Mouse (Mus musculus): ENCODE results near the gene Foxf2. TPM values are rescaled to one million over a fixed set of nuclear protein-coding genes. Genes with fewer than 3 reads are reported as not detected.
A peak's percentile ranks its signal among the peaks of the same experiment; 100 is the strongest.

The Foxf2 gene
- not detected in 2 replicates for polyA plus RNA-seq (2011; ENCODE audit: insufficient read depth, insufficient read length, low read depth, missing spikeins)

GRCm38 (mm10) chr13:31625333-31626101 lies at the start of gene Foxf2:
TSS of gene Foxf2 (plus strand) at chr13:31625816.
- Histone ChIP-seq H3K36me3 (ENCODE audit: control insufficient read depth, insufficient read depth, low read length, poor library complexity, severe bottlenecking) (no peaks in the 10 kb centered on the region), H3K4me3 (ENCODE audit: low read depth, low read length) (peak within 1 kb of the TSS; percentile 49), H3K9ac (ENCODE audit: low read depth, poor library complexity, severe bottlenecking) (peak within 1 kb of the TSS; percentile 8; the same call in 1 of the 2 replicates), H3K9me3 (replicated peaks; ENCODE audit: control insufficient read depth, insufficient read depth, low read length, poor library complexity, severe bottlenecking) (no peaks in the 10 kb centered on the region), H3K27ac (ENCODE audit: insufficient read depth, low read length) (no peak within 1 kb of the TSS), H3K27me3 (ENCODE audit: control insufficient read depth, insufficient read depth, low read length, poor library complexity, severe bottlenecking) (peaks cover 51% of the 10 kb centered on the region), H3K4me1 (ENCODE audit: control insufficient read depth, insufficient read depth, low read length) (no peaks in the 10 kb centered on the region)
- no peak for TF ChIP-seq POLR2A (IDR thresholded peaks at IDR 0.05; ENCODE audit: insufficient read depth, low read length)
- no peak for TF ChIP-seq EP300 (IDR thresholded peaks at IDR 0.05; ENCODE audit: insufficient read depth, low read depth, low read length)
- TF ChIP-seq CTCF (IDR thresholded peaks at IDR 0.05; ENCODE audit: low read depth, low read length): no peak

- Histone ChIP-seq H3K27ac (ENCODE audit: insufficient read depth, low read length) (no peak overlapping the region), H3K36me3 (ENCODE audit: control insufficient read depth, insufficient read depth, low read length, poor library complexity, severe bottlenecking) (no peaks in the 10 kb centered on the region), H3K27me3 (ENCODE audit: control insufficient read depth, insufficient read depth, low read length, poor library complexity, severe bottlenecking) (no peaks in the 10 kb centered on the region), H3K4me3 (ENCODE audit: low read depth, low read length) (no peak overlapping the region), H3K4me1 (ENCODE audit: control insufficient read depth, insufficient read depth, low read length) (no peaks in the 10 kb centered on the region), H3K9me3 (replicated peaks; ENCODE audit: control insufficient read depth, insufficient read depth, low read length, poor library complexity, severe bottlenecking) (no peaks in the 10 kb centered on the region), H3K9ac (ENCODE audit: low read depth, poor library complexity, severe bottlenecking) (no peak overlapping the region)
- TF ChIP-seq POLR2A (IDR thresholded peaks at IDR 0.05; ENCODE audit: insufficient read depth, low read length): no peak
- no peak for TF ChIP-seq CTCF (IDR thresholded peaks at IDR 0.05; ENCODE audit: low read depth, low read length)
- no peak for TF ChIP-seq EP300 (IDR thresholded peaks at IDR 0.05; ENCODE audit: insufficient read depth, low read depth, low read length)
These were observed 48.9 kb upstream of the Foxf2 start for GRCm38 (mm10) chr13:31576696-31577095.

- no peaks in the 10 kb centered on the region for H3K27me3 ChIP-seq (ENCODE audit: control insufficient read depth, insufficient read depth, low read length, poor library complexity, severe bottlenecking)
- H3K9ac ChIP-seq (ENCODE audit: low read depth, poor library complexity, severe bottlenecking): no peak overlapping the region
- no peaks in the 10 kb centered on the region for H3K9me3 ChIP-seq (replicated peaks; ENCODE audit: control insufficient read depth, insufficient read depth, low read length, poor library complexity, severe bottlenecking)
- H3K4me1 ChIP-seq (ENCODE audit: control insufficient read depth, insufficient read depth, low read length): no peaks in the 10 kb centered on the region
- H3K4me3 ChIP-seq (ENCODE audit: low read depth, low read length): no peak overlapping the region
- no peak overlapping the region for H3K27ac ChIP-seq (ENCODE audit: insufficient read depth, low read length)
- no peaks in the 10 kb centered on the region for H3K36me3 ChIP-seq (ENCODE audit: control insufficient read depth, insufficient read depth, low read length, poor library complexity, severe bottlenecking)
- TF ChIP-seq EP300 (IDR thresholded peaks at IDR 0.05; ENCODE audit: insufficient read depth, low read depth, low read length) (no peak), POLR2A (IDR thresholded peaks at IDR 0.05; ENCODE audit: insufficient read depth, low read length) (no peak), CTCF (IDR thresholded peaks at IDR 0.05; ENCODE audit: low read depth, low read length) (no peak)
These were observed 48.0 kb upstream of the Foxf2 start for GRCm38 (mm10) chr13:31577576-31577975.

- Histone ChIP-seq H3K9me3 (replicated peaks; ENCODE audit: control insufficient read depth, insufficient read depth, low read length, poor library complexity, severe bottlenecking) (no peaks in the 10 kb centered on the region), H3K4me1 (ENCODE audit: control insufficient read depth, insufficient read depth, low read length) (no peaks in the 10 kb centered on the region), H3K27ac (ENCODE audit: insufficient read depth, low read length) (no peak overlapping the region), H3K27me3 (ENCODE audit: control insufficient read depth, insufficient read depth, low read length, poor library complexity, severe bottlenecking) (no peaks in the 10 kb centered on the region), H3K9ac (ENCODE audit: low read depth, poor library complexity, severe bottlenecking) (no peak overlapping the region), H3K4me3 (ENCODE audit: low read depth, low read length) (no peak overlapping the region), H3K36me3 (ENCODE audit: control insufficient read depth, insufficient read depth, low read length, poor library complexity, severe bottlenecking) (no peaks in the 10 kb centered on the region)
- TF ChIP-seq CTCF (IDR thresholded peaks at IDR 0.05; ENCODE audit: low read depth, low read length) (no peak), POLR2A (IDR thresholded peaks at IDR 0.05; ENCODE audit: insufficient read depth, low read length) (no peak)
These were observed 47.2 kb upstream of the Foxf2 start for GRCm38 (mm10) chr13:31578389-31578788.

GRCm38 (mm10) chr13:31579866-31580265 lies 45.8 kb upstream of the Foxf2 start:
- no peak overlapping the region for H3K9ac ChIP-seq (ENCODE audit: low read depth, poor library complexity, severe bottlenecking)
- H3K27me3 ChIP-seq (ENCODE audit: control insufficient read depth, insufficient read depth, low read length, poor library complexity, severe bottlenecking): no peaks in the 10 kb centered on the region
- peak; percentile 49 for TF ChIP-seq CTCF (IDR thresholded peaks at IDR 0.05; ENCODE audit: low read depth, low read length)
- TF ChIP-seq POLR2A (IDR thresholded peaks at IDR 0.05; ENCODE audit: insufficient read depth, low read length): no peak
- no peaks in the 10 kb centered on the region for H3K4me1 ChIP-seq (ENCODE audit: control insufficient read depth, insufficient read depth, low read length)
- no peaks in the 10 kb centered on the region for H3K36me3 ChIP-seq (ENCODE audit: control insufficient read depth, insufficient read depth, low read length, poor library complexity, severe bottlenecking)
- no peak overlapping the region for H3K27ac ChIP-seq (ENCODE audit: insufficient read depth, low read length)
- H3K4me3 ChIP-seq (ENCODE audit: low read depth, low read length): no peak overlapping the region
- no peaks in the 10 kb centered on the region for H3K9me3 ChIP-seq (replicated peaks; ENCODE audit: control insufficient read depth, insufficient read depth, low read length, poor library complexity, severe bottlenecking)

GRCm38 (mm10) chr13:31587341-31587740 lies 38.3 kb upstream of the Foxf2 start:
- Histone ChIP-seq H3K9me3 (replicated peaks; ENCODE audit: control insufficient read depth, insufficient read depth, low read length, poor library complexity, severe bottlenecking) (no peaks in the 10 kb centered on the region), H3K4me1 (ENCODE audit: control insufficient read depth, insufficient read depth, low read length) (no peaks in the 10 kb centered on the region), H3K36me3 (ENCODE audit: control insufficient read depth, insufficient read depth, low read length, poor library complexity, severe bottlenecking) (no peaks in the 10 kb centered on the region), H3K27me3 (ENCODE audit: control insufficient read depth, insufficient read depth, low read length, poor library complexity, severe bottlenecking) (no peaks in the 10 kb centered on the region), H3K27ac (ENCODE audit: insufficient read depth, low read length) (no peak overlapping the region), H3K4me3 (ENCODE audit: low read depth, low read length) (no peak overlapping the region), H3K9ac (ENCODE audit: low read depth, poor library complexity, severe bottlenecking) (no peak overlapping the region)
- TF ChIP-seq CTCF (IDR thresholded peaks at IDR 0.05; ENCODE audit: low read depth, low read length): no peak
- no peak for TF ChIP-seq POLR2A (IDR thresholded peaks at IDR 0.05; ENCODE audit: insufficient read depth, low read length)

Data from ES-Bruce4 (cell line).